Mouse (Mus musculus) limb, embryonic 12.5 days (tissue): Measurements from ENCODE around the gene 3110018I06Rik. TPM values are rescaled to one million over a fixed set of nuclear protein-coding genes. Genes with fewer than 3 reads are reported as not detected.

Experiments
- ATAC-seq: fragments of 200-750 bp; cut with Nextera tagmentation; 2 replicates; pipeline ENCODE4 v1.8.0; 2017; ENCODE audit warnings: low read depth, moderate TSS enrichment; ENCODE audit not compliant: insufficient number of reproducible peaks, insufficient read depth, low FRiP score, low TSS enrichment
- H3K27ac ChIP-seq: fragments of 300-500 bp; sonication (generic); 2 replicates; pipeline ENCODE4 v1.5.1; 2016; ENCODE audit warnings: mild to moderate bottlenecking, moderate library complexity
- H3K27me3 ChIP-seq: fragments of 300-500 bp; sonication (generic); 2 replicates; pipeline ENCODE4 v1.6.1; 2016; ENCODE audit warnings: mild to moderate bottlenecking, moderate library complexity
- H3K36me3 ChIP-seq: fragments of 300-500 bp; sonication (generic); 2 replicates; pipeline ENCODE4 v1.6.1; 2016; ENCODE audit warnings: mild to moderate bottlenecking, moderate library complexity
- H3K4me1 ChIP-seq: fragments of 300-500 bp; sonication (generic); replicated peaks from 2 replicates; pipeline ENCODE4 v1.6.1; 2016
- H3K4me2 ChIP-seq: fragments of 300-500 bp; sonication (generic); 2 replicates; pipeline ENCODE4 v1.6.1; 2016; ENCODE audit warnings: mild to moderate bottlenecking, moderate library complexity
- H3K4me3 ChIP-seq: fragments of 300-500 bp; sonication (generic); replicated peaks from 2 replicates; pipeline ENCODE4 v1.5.1; 2016; ENCODE audit warnings: mild to moderate bottlenecking
- H3K9ac ChIP-seq: fragments of 300-500 bp; sonication (generic); replicated peaks from 2 replicates; pipeline ENCODE4 v1.6.1; 2016; ENCODE audit warnings: mild to moderate bottlenecking, moderate library complexity
- H3K9me3 ChIP-seq: fragments of 300-500 bp; sonication (generic); 2 replicates; pipeline ENCODE4 v1.6.1; 2016; ENCODE audit warnings: mild to moderate bottlenecking, moderate library complexity
- WGBS: fragments of 180-500 bp; shearing (Covaris S2); methylation state at CpG from one replicate; pipeline ENCODE4 v1.1.7; 2016; 5-methylcytosine and 5-hydroxymethylcytosine counted together
- polyA plus RNA-seq: library from polyadenylated mRNA; unstranded; fragments of >200 nt; fragmentation: Nextera tagmentation; extraction: Ambion mirVana; gene quantifications from 2 replicates; pipeline ENCODE4 v1.2.1, GENCODE M21; 2016

Gene 3110018I06Rik
- polyA plus RNA-seq, 1 experiment from 2014 or later = not detected

- no peak overlapping the region for H3K27ac ChIP-seq
- no peak overlapping the region for H3K9ac ChIP-seq
- no peak overlapping the region for H3K4me3 ChIP-seq
- 62% methylated on average over 11 of the region's 11 CpGs for WGBS
- H3K27me3 ChIP-seq = no peaks in the 10 kb centered on the region
- H3K9me3 ChIP-seq = no peaks in the 10 kb centered on the region
- H3K4me1 ChIP-seq = peaks cover 11% of the 10 kb centered on the region; the same call in 1 of the 2 replicates
- no peaks in the 10 kb centered on the region for H3K36me3 ChIP-seq
- no peak overlapping the region for H3K4me2 ChIP-seq
- ATAC-seq = no peak
Measured at GRCm38 (mm10) chr12:107516265-107517217, 28.1 kb downstream of the 3110018I06Rik start.

GRCm38 (mm10) chr12:107520941-107521340, 32.5 kb downstream of the 3110018I06Rik start:
- WGBS = 79% methylated on average over 3 of the region's 3 CpGs

GRCm38 (mm10) chr12:107528346-107528880, 40.0 kb downstream of the 3110018I06Rik start:
- Histone ChIP-seq H3K9ac (no peak overlapping the region), H3K36me3 (no peaks in the 10 kb centered on the region), H3K9me3 (peaks cover 5% of the 10 kb centered on the region; the same call in 1 of the 2 replicates), H3K4me1 (no peaks in the 10 kb centered on the region), H3K27ac (no peak overlapping the region), H3K4me2 (no peak overlapping the region), H3K4me3 (no peak overlapping the region), H3K27me3 (no peaks in the 10 kb centered on the region)
- 87% methylated on average over 1 of the region's 1 CpGs for WGBS
- ATAC-seq = no peak

More at GRCm38 (mm10) chr12:107520941-107521340, 32.5 kb downstream of the 3110018I06Rik start:
- Histone ChIP-seq H3K27ac (no peak overlapping the region), H3K9ac (no peak overlapping the region), H3K4me3 (no peak overlapping the region), H3K27me3 (no peaks in the 10 kb centered on the region), H3K4me1 (peaks cover 11% of the 10 kb centered on the region; the same call in 1 of the 2 replicates), H3K36me3 (no peaks in the 10 kb centered on the region), H3K4me2 (no peak overlapping the region), H3K9me3 (no peaks in the 10 kb centered on the region)
- no peak for ATAC-seq

GRCm38 (mm10) chr12:107532871-107533270, 44.4 kb downstream of the 3110018I06Rik start:
- H3K4me2 ChIP-seq = no peak overlapping the region
- H3K9me3 ChIP-seq = peaks cover 5% of the 10 kb centered on the region; the same call in 1 of the 2 replicates
- H3K4me3 ChIP-seq = no peak overlapping the region
- no peak for ATAC-seq
- H3K36me3 ChIP-seq = no peaks in the 10 kb centered on the region
- H3K9ac ChIP-seq = no peak overlapping the region
- 91% methylated on average over 7 of the region's 7 CpGs for WGBS
- no peak overlapping the region for H3K27ac ChIP-seq
- H3K27me3 ChIP-seq = no peaks in the 10 kb centered on the region
- no peaks in the 10 kb centered on the region for H3K4me1 ChIP-seq
